Mouse (Mus musculus) megakaryocyte progenitor cell, adult 5-6 weeks (primary cell): Measurements from ENCODE around the gene Fmnl1. TPM values are rescaled to one million over a fixed set of nuclear protein-coding genes. Genes with fewer than 3 reads are reported as not detected.

ENCODE experiments used
- total RNA-seq, 2 experiments: library from RNA; stranded (forward) in 1 of 2; stranded (reverse) in 1 of 2; fragments of 157-497, 149-512 nt in 1 of 2; fragments of 200-1000 nt in 1 of 2; gene quantifications; 2 replicates each; pipeline versions ENCODE4 v1.2.3 to v1.2.4; 2015 to 2017

Fmnl1 gene
- total RNA-seq, 2 experiments from 2014 or later, result 36.5 to 74.3 TPM

Other genes starting within 250 kb of the Fmnl1 start
- 18.8 and 19.0 TPM in 2 replicates for gene Kif18b, start 246.0 kb upstream of the Fmnl1 start, total RNA-seq (2015)
- 18.9 and 20.5 TPM in 2 replicates for gene Kif18b, start 246.0 kb upstream of the Fmnl1 start, total RNA-seq (2017)
- not detected in 2 replicates for gene C1ql1, start 224.4 kb upstream of the Fmnl1 start, total RNA-seq (2015)
- not detected in 2 replicates for gene C1ql1, start 224.4 kb upstream of the Fmnl1 start, total RNA-seq (2017)
- gene Nmt1, start 142.9 kb upstream of the Fmnl1 start, total RNA-seq (2015), result 38.8 and 39.5 TPM in 2 replicates
- gene Nmt1, start 142.9 kb upstream of the Fmnl1 start, total RNA-seq (2017), result 44.8 and 45.1 TPM in 2 replicates
- gene Dcakd, start 142.8 kb upstream of the Fmnl1 start, total RNA-seq (2015), result 27.7 and 27.9 TPM in 2 replicates
- gene Dcakd, start 142.8 kb upstream of the Fmnl1 start, total RNA-seq (2017), result 17.5 and 24.2 TPM in 2 replicates
- gene Plcd3, start 69.4 kb upstream of the Fmnl1 start, total RNA-seq (2015), result 0.17 TPM in 1 of 2 replicates, not detected in the other
- gene Plcd3, start 69.4 kb upstream of the Fmnl1 start, total RNA-seq (2017), result not detected in 2 replicates
- gene Acbd4, start 69.4 kb upstream of the Fmnl1 start, total RNA-seq (2015), result 1.5 and 2.0 TPM in 2 replicates
- 5.0 and 7.2 TPM in 2 replicates for gene Acbd4, start 69.4 kb upstream of the Fmnl1 start, total RNA-seq (2017)
- 10.7 and 13.0 TPM in 2 replicates for gene Hexim1, start 54.9 kb upstream of the Fmnl1 start, total RNA-seq (2015)
- gene Hexim1, start 54.9 kb upstream of the Fmnl1 start, total RNA-seq (2017), result 21.2 and 27.9 TPM in 2 replicates
- gene Hexim2, start 38.7 kb upstream of the Fmnl1 start, total RNA-seq (2015), result 1.2 and 1.8 TPM in 2 replicates
- gene Hexim2, start 38.7 kb upstream of the Fmnl1 start, total RNA-seq (2017), result 3.5 and 3.9 TPM in 2 replicates
- 0.32 TPM in 1 of 2 replicates, not detected in the other for gene 1700023F06Rik, start 37.5 kb downstream of the Fmnl1 start, total RNA-seq (2015)
- not detected in 2 replicates for gene 1700023F06Rik, start 37.5 kb downstream of the Fmnl1 start, total RNA-seq (2017)
- not detected in 2 replicates for gene Spata32, start 47.3 kb downstream of the Fmnl1 start, total RNA-seq (2015)
- not detected in 2 replicates for gene Spata32, start 47.3 kb downstream of the Fmnl1 start, total RNA-seq (2017)
- 4.5 and 4.8 TPM in 2 replicates for gene Map3k14, start 96.4 kb downstream of the Fmnl1 start, total RNA-seq (2015)
- 3.9 and 4.5 TPM in 2 replicates for gene Map3k14, start 96.4 kb downstream of the Fmnl1 start, total RNA-seq (2017)
- gene Arhgap27, start 192.6 kb downstream of the Fmnl1 start, total RNA-seq (2015), result 10.8 and 14.2 TPM in 2 replicates
- 11.2 and 11.5 TPM in 2 replicates for gene Arhgap27, start 192.6 kb downstream of the Fmnl1 start, total RNA-seq (2017)
- gene Plekhm1, start 241.6 kb downstream of the Fmnl1 start, total RNA-seq (2015), result 12.1 and 12.5 TPM in 2 replicates
- 2.9 and 3.9 TPM in 2 replicates for gene Plekhm1, start 241.6 kb downstream of the Fmnl1 start, total RNA-seq (2017)